Mouse (Mus musculus) liver, embryonic 14.5 days (tissue): ENCODE results near the gene Uimc1. TPM values are rescaled to one million over a fixed set of nuclear protein-coding genes. Genes with fewer than 3 reads are reported as not detected.

Experiments
- ATAC-seq: fragments of 200-750 bp; cut with Nextera tagmentation; 2 replicates; pipeline ENCODE4 v1.8.0; 2017; ENCODE audit warnings: moderate number of reproducible peaks, mild to moderate bottlenecking, moderate library complexity; ENCODE audit not compliant: insufficient read depth
- DNase-seq, 3 experiments: peaks; one replicate each; pipeline ENCODE4 v3.0.0-alpha.2; 2012 to 2013; ENCODE audit warnings: low read depth in 3 of 3, low spot score in 3 of 3
- H3K27ac ChIP-seq: fragments of 300-500 bp; sonication (generic); 2 replicates; pipeline ENCODE4 v1.5.1; 2014; ENCODE audit warnings: moderate library complexity, mild to moderate bottlenecking, control low read depth, inconsistent platforms
- H3K27me3 ChIP-seq: fragments of 300-500 bp; sonication (generic); 2 replicates; pipeline ENCODE4 v1.6.1; 2014; ENCODE audit warnings: mild to moderate bottlenecking, low read length, moderate library complexity; ENCODE audit not compliant: control insufficient read depth, insufficient read depth
- H3K36me3 ChIP-seq: fragments of 300-500 bp; sonication (generic); replicated peaks from 2 replicates; pipeline ENCODE4 v1.6.1; 2014; ENCODE audit warnings: low read depth; ENCODE audit not compliant: control insufficient read depth, insufficient read depth
- H3K4me1 ChIP-seq, 2 experiments: fragments of 200-500 bp in 1 of 2; fragments of 300-500 bp in 1 of 2; sonication (generic) in 1 of 2; replicated peaks; 2 replicates each; pipeline ENCODE4 v1.6.1; 2012 to 2014; ENCODE audit warnings: antibody characterized with exemption in 1 of 2, inconsistent platforms in 1 of 2, low read length in 1 of 2; ENCODE audit not compliant: control insufficient read depth in 2 of 2, insufficient read depth in 2 of 2
- H3K4me2 ChIP-seq: fragments of 300-500 bp; sonication (generic); 2 replicates; pipeline ENCODE4 v1.6.1; 2014; ENCODE audit warnings: low read depth, mild to moderate bottlenecking, control low read depth, moderate library complexity
- H3K4me3 ChIP-seq, 2 experiments: fragments of 200-500 bp in 1 of 2; fragments of 300-500 bp in 1 of 2; sonication (generic) in 1 of 2; 2 replicates each; pipeline ENCODE4 v1.5.1; 2012 to 2014; ENCODE audit warnings: low read depth in 2 of 2, low read length in 2 of 2, mild to moderate bottlenecking in 2 of 2, control low read depth in 1 of 2, inconsistent platforms in 1 of 2, moderate library complexity in 1 of 2; ENCODE audit not compliant: insufficient read depth in 1 of 2
- H3K9ac ChIP-seq: fragments of 300-500 bp; sonication (generic); replicated peaks from 2 replicates; pipeline ENCODE4 v1.6.1; 2014; ENCODE audit warnings: mild to moderate bottlenecking, control low read depth, moderate library complexity
- H3K9me3 ChIP-seq: fragments of 300-500 bp; sonication (generic); 2 replicates; pipeline ENCODE4 v1.6.1; 2016; ENCODE audit warnings: low read length, mixed read lengths; ENCODE audit not compliant: control insufficient read depth
- CTCF ChIP-seq: IDR thresholded peaks from 2 replicates; pipeline ENCODE4 v1.5.1; 2016; ENCODE audit warnings: antibody characterized with exemption, low read depth, control low read depth
- EP300 ChIP-seq: IDR thresholded peaks from 2 replicates; pipeline ENCODE4 v1.6.1; 2016; ENCODE audit warnings: antibody characterized with exemption, low read depth
- WGBS: fragments of 180-500 bp; shearing (Covaris S2); extraction: QIAGEN DNeasy Blood & Tissue Kit; methylation state at CpG from one replicate; pipeline ENCODE4 v1.1.7; 2014; ENCODE audit not compliant: insufficient replicate concordance; 5-methylcytosine and 5-hydroxymethylcytosine counted together
- polyA plus RNA-seq, 2 experiments: library from polyadenylated mRNA; depleted of rRNA in 1 of 2; stranded (reverse) in 1 of 2; unstranded in 1 of 2; fragments of >200 nt; fragmentation: Nextera tagmentation in 1 of 2; extraction: Ambion mirVana in 1 of 2; gene quantifications; 2 replicates each; pipeline versions ENCODE4 v1.2.1 to v1.2.3; 2012 to 2014

Gene Uimc1
- polyA plus RNA-seq, 2 experiments: 12.5 to 16.0 TPM

GRCm38 (mm10) chr13:55058042-55058441, 42.1 kb downstream of the Uimc1 start:
- no peak for DNase-seq
- TF ChIP-seq CTCF (peak; percentile 76), EP300 (no peak)
- Histone ChIP-seq H3K27me3 (no peaks in the 10 kb centered on the region), H3K4me3 (no peak overlapping the region), H3K36me3 (peaks cover 7% of the 10 kb centered on the region), H3K9me3 (no peaks in the 10 kb centered on the region), H3K27ac (no peak overlapping the region), H3K9ac (no peak overlapping the region), H3K4me1 (no peaks in the 10 kb centered on the region), H3K4me2 (no peak overlapping the region)
- WGBS: 81% methylated on average over 2 of the region's 2 CpGs
- no peak for ATAC-seq

GRCm38 (mm10) chr13:55047706-55048105, 52.4 kb downstream of the Uimc1 start:
- Histone ChIP-seq H3K9me3 (no peaks in the 10 kb centered on the region), H3K4me3 (no peak overlapping the region), H3K27me3 (no peaks in the 10 kb centered on the region), H3K4me1 (no peaks in the 10 kb centered on the region), H3K4me2 (no peak overlapping the region), H3K36me3 (no peaks in the 10 kb centered on the region; the same call in 1 of the 2 replicates), H3K27ac (no peak overlapping the region), H3K9ac (no peak overlapping the region)
- WGBS: 72% methylated on average over 3 of the region's 3 CpGs
- TF ChIP-seq CTCF (no peak), EP300 (no peak)
- DNase-seq (no peak), ATAC-seq (no peak)

GRCm38 (mm10) chr13:55040016-55040415, 60.1 kb downstream of the Uimc1 start:
- H3K9ac ChIP-seq: no peak overlapping the region
- H3K4me2 ChIP-seq: no peak overlapping the region
- TF ChIP-seq CTCF (no peak), EP300 (0 out of 2 replicates have a peak, but pooled peaks have one; percentile 16)
- no peak for DNase-seq
- no peaks in the 10 kb centered on the region for H3K9me3 ChIP-seq
- 69% methylated on average over 2 of the region's 2 CpGs for WGBS
- H3K4me3 ChIP-seq: no peak overlapping the region
- no peaks in the 10 kb centered on the region for H3K4me1 ChIP-seq
- H3K27ac ChIP-seq: no peak overlapping the region
- no peaks in the 10 kb centered on the region for H3K27me3 ChIP-seq
- H3K36me3 ChIP-seq: no peaks in the 10 kb centered on the region; the same call in 1 of the 2 replicates
- no peak for ATAC-seq

GRCm38 (mm10) chr13:55024215-55024614, 75.9 kb downstream of the Uimc1 start:
- H3K27ac ChIP-seq: no peak overlapping the region
- H3K36me3 ChIP-seq: peaks cover 4% of the 10 kb centered on the region; the same call in 1 of the 2 replicates
- no peaks in the 10 kb centered on the region for H3K9me3 ChIP-seq
- no peak for TF ChIP-seq CTCF
- TF ChIP-seq EP300: no peak
- ATAC-seq: no peak
- no peak overlapping the region for H3K4me2 ChIP-seq
- no peak for DNase-seq
- WGBS: 65% methylated on average over 2 of the region's 2 CpGs
- no peak overlapping the region for H3K4me3 ChIP-seq
- no peaks in the 10 kb centered on the region for H3K27me3 ChIP-seq
- no peak overlapping the region for H3K9ac ChIP-seq
- H3K4me1 ChIP-seq: no peaks in the 10 kb centered on the region

DNA sequence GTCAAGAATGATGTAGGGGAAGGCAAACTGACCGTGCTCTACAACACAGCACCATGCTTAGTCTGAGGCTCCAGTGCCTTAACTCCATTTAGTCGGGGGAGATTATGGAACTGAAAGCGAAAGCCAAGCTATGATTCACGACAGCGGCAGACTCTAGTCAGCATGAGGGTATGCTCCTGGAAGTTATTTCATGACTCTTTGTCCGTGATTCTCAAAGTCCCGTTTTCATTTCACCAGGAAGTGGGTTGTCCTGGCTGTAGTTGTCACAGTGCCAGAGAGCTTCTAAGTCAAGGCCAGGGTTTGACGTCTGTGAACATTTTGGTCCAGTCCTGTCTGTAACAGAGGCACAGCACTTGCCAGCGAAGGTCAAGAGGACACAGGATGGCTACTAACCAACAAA, 77.4 kb downstream of the Uimc1 start:
- no peaks in the 10 kb centered on the region for H3K9me3 ChIP-seq
- no peaks in the 10 kb centered on the region for H3K27me3 ChIP-seq
- H3K9ac ChIP-seq: no peak overlapping the region
- H3K4me3 ChIP-seq: no peak overlapping the region
- H3K4me2 ChIP-seq: no peak overlapping the region
- H3K27ac ChIP-seq: no peak overlapping the region
- TF ChIP-seq EP300: no peak
- no peak for TF ChIP-seq CTCF
- ATAC-seq (no peak), DNase-seq (no peak)
- peaks cover 1% of the 10 kb centered on the region; the same call in 1 of the 2 replicates for H3K36me3 ChIP-seq
- WGBS: 60% methylated on average over 9 of the region's 9 CpGs
- H3K4me1 ChIP-seq: no peaks in the 10 kb centered on the region
